Mouse (Mus musculus) thymus, postnatal 14 days (tissue): ENCODE results near the gene Ptprt.

Source experiments
- DNase-seq: peaks from one replicate; pipeline ENCODE4 v3.0.0; 2021

Ptprt gene

DNA sequence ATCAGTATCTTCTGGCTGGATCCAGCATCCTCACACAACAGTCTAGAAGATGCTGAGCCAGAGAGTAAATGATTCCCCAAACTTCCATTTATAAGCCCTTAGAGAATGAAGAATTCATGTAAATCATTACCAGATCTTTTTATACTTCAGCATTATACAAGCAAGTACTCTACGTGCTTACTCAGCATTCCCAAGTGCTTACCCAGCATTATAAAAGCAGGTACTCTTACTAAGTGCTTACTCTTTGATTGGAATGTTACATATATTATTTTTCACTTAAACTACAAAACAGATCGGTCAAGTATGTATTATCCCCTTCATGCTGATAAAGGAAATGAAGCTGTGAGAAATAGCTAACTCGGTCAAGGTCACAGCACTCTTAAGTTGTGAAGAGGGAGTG lies 758.8 kb downstream of the Ptprt start:
- DNase-seq = no peak

DNA sequence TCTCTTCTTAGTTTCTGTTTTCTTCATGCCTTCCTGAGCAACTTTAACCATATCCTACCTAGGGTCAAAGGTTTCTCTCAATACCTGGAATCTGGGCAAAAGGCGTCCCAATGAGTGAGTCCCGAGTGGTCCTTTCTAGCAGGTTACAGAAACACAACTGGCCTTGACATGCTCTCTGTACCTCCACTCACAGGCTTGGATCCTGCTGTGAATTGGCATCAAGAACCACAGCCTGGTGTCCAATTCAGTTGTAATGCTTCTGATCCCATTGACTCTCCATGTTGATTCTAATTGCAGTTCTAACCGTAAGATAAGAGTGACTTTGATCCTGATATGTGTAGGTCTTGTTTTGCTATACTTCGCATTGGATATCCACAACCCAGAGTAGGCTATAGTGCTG lies 776.5 kb downstream of the Ptprt start:
- DNase-seq = no peak

DNA sequence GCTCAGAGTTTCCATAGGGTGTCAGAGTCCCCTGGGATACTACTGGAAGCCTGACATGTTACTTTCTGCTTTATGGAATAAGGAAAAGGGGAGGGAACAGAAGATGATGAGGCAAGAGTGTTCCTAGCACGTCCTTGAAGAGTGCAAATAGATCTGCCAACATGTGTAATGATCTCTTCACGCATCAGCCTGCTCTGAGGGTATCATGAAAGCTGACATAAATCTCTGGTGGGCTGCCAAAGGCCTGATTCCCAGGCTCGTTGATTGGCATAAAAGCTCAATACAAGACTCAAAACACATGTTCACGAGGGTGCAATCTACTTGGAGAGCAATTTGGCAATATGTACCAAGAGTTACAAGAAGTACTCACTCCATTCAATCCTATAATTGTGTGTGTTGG lies 778.4 kb downstream of the Ptprt start:
- DNase-seq = no peak

GRCm38 (mm10) chr2:161880941-161881340 lies 780.0 kb downstream of the Ptprt start:
- DNase-seq = no peak

GRCm38 (mm10) chr2:161865231-161865630 lies 795.7 kb downstream of the Ptprt start:
- no peak for DNase-seq

GRCm38 (mm10) chr2:161858813-161859212 lies 802.1 kb downstream of the Ptprt start:
- DNase-seq = no peak

- no peak for DNase-seq
Measured at GRCm38 (mm10) chr2:161858361-161858760, 802.6 kb downstream of the Ptprt start.

- no peak for DNase-seq
Measured at GRCm38 (mm10) chr2:161835001-161835400, 825.9 kb downstream of the Ptprt start.

- DNase-seq = no peak
Measured at GRCm38 (mm10) chr2:161833846-161834245, 827.1 kb downstream of the Ptprt start.

- no peak for DNase-seq
Measured at GRCm38 (mm10) chr2:161813326-161813725, 847.6 kb downstream of the Ptprt start.

DNA sequence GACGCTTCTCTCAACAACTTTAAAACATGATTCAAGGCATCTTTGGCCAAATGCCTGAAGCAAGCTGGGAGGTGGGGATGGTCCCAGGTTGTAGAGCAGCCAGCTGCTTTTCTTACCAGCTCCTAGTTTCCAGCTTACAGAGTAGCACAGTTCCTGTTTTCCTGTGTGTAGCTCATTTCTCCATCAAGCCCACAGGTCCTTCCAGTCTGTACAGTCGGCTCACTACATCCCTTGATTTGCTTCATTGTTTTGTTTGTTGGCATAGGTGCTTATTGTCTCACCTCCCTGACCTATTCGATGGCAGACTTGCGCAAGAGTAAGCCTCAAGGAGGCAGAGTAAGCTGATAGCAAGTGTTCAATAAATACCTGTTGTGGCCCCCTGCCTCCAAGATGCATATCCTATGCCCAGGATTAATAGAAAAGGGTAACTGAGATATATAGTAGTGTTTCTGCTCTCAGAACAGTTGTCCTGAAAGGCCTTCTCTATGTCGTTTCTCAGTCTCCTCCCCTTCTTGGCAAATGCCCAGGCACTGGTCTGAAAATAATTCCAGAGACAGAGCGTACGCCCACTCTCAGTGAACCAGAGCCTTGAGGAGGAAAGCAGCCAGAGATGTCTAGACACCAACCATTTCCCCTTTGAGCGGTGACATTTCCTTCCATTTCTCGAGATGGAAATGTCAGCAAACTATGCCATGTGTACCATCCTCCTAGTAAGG lies 852.7 kb downstream of the Ptprt start:
- no peak for DNase-seq

DNA sequence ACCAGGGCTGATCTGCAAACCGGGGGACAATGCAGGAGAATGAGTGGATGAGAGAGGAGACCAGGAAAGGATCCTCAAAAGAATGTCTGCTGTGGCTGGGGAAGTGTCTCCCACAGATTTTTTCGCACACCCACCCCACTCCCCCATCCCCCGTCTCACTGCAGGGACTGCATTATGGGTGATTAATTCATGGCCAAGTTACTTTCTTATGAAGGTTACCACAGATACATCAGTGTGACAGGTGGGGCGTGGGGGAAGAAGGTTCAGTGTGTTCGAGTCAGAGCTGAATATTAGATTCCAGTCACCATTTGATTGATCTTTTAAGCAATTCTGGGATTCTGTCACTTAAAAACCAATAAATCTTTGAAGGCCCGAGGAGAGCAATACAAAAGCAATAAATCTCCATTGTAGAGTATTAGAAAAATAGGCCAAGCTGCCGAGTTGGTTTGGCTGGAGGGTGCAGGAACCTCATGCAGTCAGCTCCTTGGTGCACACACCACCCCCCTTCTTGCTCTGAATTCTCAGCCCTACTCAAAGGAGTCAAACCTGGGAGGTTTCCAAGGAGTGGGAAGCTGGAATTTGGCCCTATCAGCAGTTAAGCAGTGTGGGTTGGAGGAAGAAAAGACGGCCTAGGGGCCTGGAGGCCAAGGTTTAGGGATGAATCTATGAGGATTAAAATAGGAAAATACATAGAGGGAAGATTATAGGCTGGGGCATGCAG lies 854.5 kb downstream of the Ptprt start:
- DNase-seq = no peak

GRCm38 (mm10) chr2:161799946-161800345 lies 861.0 kb downstream of the Ptprt start:
- no peak for DNase-seq

- DNase-seq = no peak
Measured at GRCm38 (mm10) chr2:161767528-161767927, 893.4 kb downstream of the Ptprt start.

- DNase-seq = no peak
Measured at GRCm38 (mm10) chr2:161713024-161713423, 947.9 kb downstream of the Ptprt start.

- DNase-seq = no peak
Measured at GRCm38 (mm10) chr2:161709316-161709715, 951.6 kb downstream of the Ptprt start.

DNA sequence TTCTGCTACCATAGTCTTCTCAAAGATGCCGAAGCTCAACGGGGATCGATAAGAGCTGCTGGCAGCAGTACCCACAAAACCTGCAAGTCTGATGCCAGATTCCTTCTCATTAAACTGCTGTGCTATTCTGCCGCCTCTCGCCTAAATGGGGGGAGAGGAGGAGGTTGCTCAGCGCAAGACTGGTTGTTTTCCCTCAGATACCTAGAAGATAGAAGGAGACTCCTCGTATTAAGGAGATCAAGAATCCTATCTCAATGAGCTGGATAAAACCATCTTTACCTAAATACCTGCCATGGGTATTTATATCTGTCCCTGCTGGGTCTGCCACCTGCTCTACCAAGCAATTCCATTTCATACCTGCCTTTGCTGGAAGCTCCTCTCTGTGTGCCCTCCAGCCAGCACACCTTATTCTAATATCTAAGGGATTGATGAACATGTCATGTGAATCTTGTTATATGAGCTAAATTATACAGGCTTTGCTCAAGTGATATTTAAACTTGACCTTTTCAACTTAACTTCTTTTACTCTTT lies 954.5 kb downstream of the Ptprt start:
- DNase-seq = no peak

- no peak for DNase-seq
Measured at GRCm38 (mm10) chr2:161704811-161705210, 956.1 kb downstream of the Ptprt start.

DNA sequence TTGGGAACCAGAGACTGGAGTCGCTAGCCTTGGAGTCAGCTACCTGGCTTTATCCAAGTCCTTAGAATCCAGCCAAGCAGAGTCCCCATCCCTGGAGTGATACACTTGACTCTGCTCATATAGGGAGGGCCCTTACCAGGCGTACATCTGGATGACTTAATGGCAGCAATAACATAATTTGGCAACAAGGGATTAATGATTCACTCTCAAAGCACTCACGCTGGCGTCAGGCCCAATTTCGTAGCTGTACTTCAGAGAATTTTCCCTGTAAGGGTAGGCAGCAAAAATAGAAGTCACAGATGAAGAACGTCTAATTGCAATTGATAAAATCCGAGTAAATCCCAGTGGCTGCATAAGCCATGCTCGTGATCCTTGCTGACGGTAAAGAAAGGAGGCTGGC lies 956.5 kb downstream of the Ptprt start:
- no peak for DNase-seq

- no peak for DNase-seq
Measured at GRCm38 (mm10) chr2:161695819-161696218, 965.1 kb downstream of the Ptprt start.

- DNase-seq = no peak
Measured at GRCm38 (mm10) chr2:161668302-161668986, 992.5 kb downstream of the Ptprt start.

- DNase-seq = no peak
Measured at GRCm38 (mm10) chr2:161661912-161662311, 999.0 kb downstream of the Ptprt start.

DNA sequence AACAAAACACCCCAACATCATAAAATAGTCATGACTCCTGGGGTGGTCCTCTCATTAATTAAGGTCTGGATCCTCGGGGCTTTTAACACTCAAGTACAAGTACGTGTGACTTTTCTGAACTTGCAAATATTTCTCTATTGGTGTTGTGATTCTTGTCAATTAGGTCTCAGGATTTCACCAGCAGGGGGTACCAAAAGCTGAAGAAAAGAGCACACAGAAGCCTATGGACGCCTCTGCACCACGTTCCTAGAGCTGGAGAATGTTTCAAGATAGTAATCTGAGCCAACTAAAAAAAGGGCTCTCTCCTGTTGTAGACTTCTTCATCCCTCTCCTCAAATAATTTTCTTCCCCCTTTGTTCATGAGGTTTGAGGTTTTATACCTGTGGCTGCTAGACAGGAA lies 1000.1 kb downstream of the Ptprt start:
- DNase-seq = no peak

GRCm38 (mm10) chr2:161657046-161657445 lies 1003.9 kb downstream of the Ptprt start:
- DNase-seq = no peak
